Mouse (Mus musculus) hindbrain, embryonic 16.5 days (tissue): ENCODE measurements around the gene Ptprt. TPM values are rescaled to one million over a fixed set of nuclear protein-coding genes. Genes with fewer than 3 reads are reported as not detected.

Source experiments
- ATAC-seq: fragments of 200-750 bp; cut with Nextera tagmentation; 2 replicates; pipeline ENCODE4 v1.8.0; 2017; ENCODE audit warnings: moderate TSS enrichment, moderate library complexity
- H3K27ac ChIP-seq: fragments of 300-500 bp; sonication (generic); 2 replicates; pipeline ENCODE4 v1.5.1; 2014; ENCODE audit warnings: low read depth, mild to moderate bottlenecking, control low read depth, low read length, moderate library complexity
- H3K27me3 ChIP-seq: fragments of 300-500 bp; sonication (generic); replicated peaks from 2 replicates; pipeline ENCODE4 v1.6.1; 2014; ENCODE audit warnings: low read length; ENCODE audit not compliant: control insufficient read depth, insufficient read depth
- H3K36me3 ChIP-seq: fragments of 300-500 bp; sonication (generic); 2 replicates; pipeline ENCODE4 v1.6.1; 2014; ENCODE audit warnings: mild to moderate bottlenecking, low read length, moderate library complexity, mixed read lengths; ENCODE audit not compliant: control insufficient read depth, insufficient read depth
- H3K4me1 ChIP-seq: fragments of 300-500 bp; sonication (generic); 2 replicates; pipeline ENCODE4 v1.6.1; 2014; ENCODE audit warnings: low read depth, low read length; ENCODE audit not compliant: control insufficient read depth, insufficient read depth
- H3K4me2 ChIP-seq: fragments of 300-500 bp; sonication (generic); 2 replicates; pipeline ENCODE4 v1.6.1; 2014; ENCODE audit warnings: mild to moderate bottlenecking, low read length, control low read depth, moderate library complexity
- H3K4me3 ChIP-seq: fragments of 300-500 bp; sonication (generic); 2 replicates; pipeline ENCODE4 v1.5.1; 2014; ENCODE audit warnings: mild to moderate bottlenecking, low read length, control low read depth, moderate library complexity
- H3K9ac ChIP-seq: fragments of 300-500 bp; sonication (generic); 2 replicates; pipeline ENCODE4 v1.6.1; 2014; ENCODE audit warnings: low read depth, mild to moderate bottlenecking, control low read depth, low read length, moderate library complexity
- H3K9me3 ChIP-seq: fragments of 300-500 bp; sonication (generic); 2 replicates; pipeline ENCODE4 v1.6.1; 2014; ENCODE audit warnings: mild to moderate bottlenecking, low read length, moderate library complexity; ENCODE audit not compliant: control insufficient read depth
- WGBS: fragments of 180-500 bp; shearing (Covaris S2); extraction: QIAGEN DNeasy Blood & Tissue Kit; methylation state at CpG from one replicate; pipeline ENCODE4 v1.1.7; 2014; 5-methylcytosine and 5-hydroxymethylcytosine counted together
- polyA plus RNA-seq: library from polyadenylated mRNA; unstranded; fragments of >200 nt; fragmentation: Nextera tagmentation; extraction: Ambion mirVana; gene quantifications from 2 replicates; pipeline ENCODE4 v1.2.1, GENCODE M21; 2015

Ptprt gene
- polyA plus RNA-seq, 1 experiment from 2014 or later = 11.5 TPM

GRCm38 (mm10) chr2:161572201-161572600 is 1088.7 kb downstream of the Ptprt start:
- Histone ChIP-seq H3K9me3 (no peaks in the 10 kb centered on the region), H3K27ac (no peak overlapping the region), H3K9ac (no peak overlapping the region), H3K4me2 (no peak overlapping the region), H3K27me3 (no peaks in the 10 kb centered on the region), H3K4me3 (no peak overlapping the region), H3K4me1 (no peaks in the 10 kb centered on the region), H3K36me3 (no peaks in the 10 kb centered on the region)
- no peak for ATAC-seq

GRCm38 (mm10) chr2:161570236-161570995 is 1090.5 kb downstream of the Ptprt start:
- no peaks in the 10 kb centered on the region for H3K27me3 ChIP-seq
- no peak overlapping the region for H3K4me3 ChIP-seq
- H3K9me3 ChIP-seq = no peaks in the 10 kb centered on the region
- WGBS = 55% methylated on average over 10 of the region's 10 CpGs
- no peak overlapping the region for H3K4me2 ChIP-seq
- no peak overlapping the region for H3K9ac ChIP-seq
- ATAC-seq = no peak
- H3K27ac ChIP-seq = no peak overlapping the region
- no peaks in the 10 kb centered on the region for H3K36me3 ChIP-seq
- H3K4me1 ChIP-seq = no peaks in the 10 kb centered on the region

- no peak overlapping the region for H3K9ac ChIP-seq
- H3K9me3 ChIP-seq = no peaks in the 10 kb centered on the region
- no peak overlapping the region for H3K4me3 ChIP-seq
- H3K27me3 ChIP-seq = no peaks in the 10 kb centered on the region
- H3K4me2 ChIP-seq = no peak overlapping the region
- H3K36me3 ChIP-seq = no peaks in the 10 kb centered on the region
- H3K27ac ChIP-seq = no peak overlapping the region
- ATAC-seq = no peak
- WGBS = 88% methylated on average over 2 of the region's 2 CpGs
- no peaks in the 10 kb centered on the region for H3K4me1 ChIP-seq
These were observed 1099.4 kb downstream of the Ptprt start for GRCm38 (mm10) chr2:161561502-161561901.

- no peak for ATAC-seq
- Histone ChIP-seq H3K9me3 (no peaks in the 10 kb centered on the region), H3K27me3 (no peaks in the 10 kb centered on the region), H3K27ac (no peak overlapping the region), H3K36me3 (no peaks in the 10 kb centered on the region), H3K4me1 (no peaks in the 10 kb centered on the region), H3K9ac (no peak overlapping the region), H3K4me2 (no peak overlapping the region), H3K4me3 (no peak overlapping the region)
- WGBS = 85% methylated on average over 4 of the region's 4 CpGs
These were observed 1103.1 kb downstream of the Ptprt start for GRCm38 (mm10) chr2:161557874-161558273.

- ATAC-seq = no peak
These were observed 1107.3 kb downstream of the Ptprt start for GRCm38 (mm10) chr2:161553651-161554050.

GRCm38 (mm10) chr2:161552011-161552410 is 1108.9 kb downstream of the Ptprt start:
- ATAC-seq = no peak

More at GRCm38 (mm10) chr2:161553651-161554050, 1107.3 kb downstream of the Ptprt start:
- H3K4me2 ChIP-seq = no peak overlapping the region
- no peaks in the 10 kb centered on the region for H3K27me3 ChIP-seq
- no peaks in the 10 kb centered on the region for H3K36me3 ChIP-seq
- no peak overlapping the region for H3K4me3 ChIP-seq
- no peak overlapping the region for H3K27ac ChIP-seq
- no peaks in the 10 kb centered on the region for H3K4me1 ChIP-seq
- H3K9me3 ChIP-seq = no peaks in the 10 kb centered on the region
- 90% methylated on average over 9 of the region's 9 CpGs for WGBS
- H3K9ac ChIP-seq = no peak overlapping the region

GRCm38 (mm10) chr2:161549577-161549976 is 1111.4 kb downstream of the Ptprt start:
- H3K4me3 ChIP-seq = no peak overlapping the region
- no peak overlapping the region for H3K27ac ChIP-seq
- no peaks in the 10 kb centered on the region for H3K4me1 ChIP-seq
- no peaks in the 10 kb centered on the region for H3K27me3 ChIP-seq
- ATAC-seq = no peak
- WGBS = 60% methylated on average over 5 of the region's 5 CpGs
- no peak overlapping the region for H3K9ac ChIP-seq
- H3K4me2 ChIP-seq = no peak overlapping the region
- H3K9me3 ChIP-seq = no peaks in the 10 kb centered on the region
- H3K36me3 ChIP-seq = no peaks in the 10 kb centered on the region

More at GRCm38 (mm10) chr2:161552011-161552410, 1108.9 kb downstream of the Ptprt start:
- no peak overlapping the region for H3K4me2 ChIP-seq
- no peak overlapping the region for H3K4me3 ChIP-seq
- H3K9me3 ChIP-seq = no peaks in the 10 kb centered on the region
- H3K36me3 ChIP-seq = no peaks in the 10 kb centered on the region
- no peaks in the 10 kb centered on the region for H3K4me1 ChIP-seq
- no peaks in the 10 kb centered on the region for H3K27me3 ChIP-seq
- no peak overlapping the region for H3K9ac ChIP-seq
- 81% methylated on average over 2 of the region's 2 CpGs for WGBS
- no peak overlapping the region for H3K27ac ChIP-seq

GRCm38 (mm10) chr2:161547318-161547717 is 1113.6 kb downstream of the Ptprt start:
- H3K36me3 ChIP-seq = no peaks in the 10 kb centered on the region
- H3K27me3 ChIP-seq = no peaks in the 10 kb centered on the region
- WGBS = 69% methylated on average over 5 of the region's 5 CpGs
- ATAC-seq = no peak
- no peak overlapping the region for H3K4me3 ChIP-seq
- no peak overlapping the region for H3K27ac ChIP-seq
- no peak overlapping the region for H3K4me2 ChIP-seq
- H3K9me3 ChIP-seq = no peaks in the 10 kb centered on the region
- H3K9ac ChIP-seq = no peak overlapping the region
- no peaks in the 10 kb centered on the region for H3K4me1 ChIP-seq

- WGBS = 86% methylated on average over 4 of the region's 4 CpGs
These were observed 1115.5 kb downstream of the Ptprt start for GRCm38 (mm10) chr2:161545406-161545805.

More at GRCm38 (mm10) chr2:161545406-161545805, 1115.5 kb downstream of the Ptprt start:
- Histone ChIP-seq H3K4me2 (no peak overlapping the region), H3K27ac (no peak overlapping the region), H3K4me3 (no peak overlapping the region), H3K9me3 (no peaks in the 10 kb centered on the region), H3K9ac (no peak overlapping the region), H3K36me3 (no peaks in the 10 kb centered on the region), H3K4me1 (no peaks in the 10 kb centered on the region), H3K27me3 (no peaks in the 10 kb centered on the region)
- no peak for ATAC-seq
